Mouse (Mus musculus) stomach, embryonic 15.5 days (tissue): ENCODE data around the gene Haus8. TPM values are rescaled to one million over a fixed set of nuclear protein-coding genes. Genes with fewer than 3 reads are reported as not detected.
"Not testable (repeated sequence)": the region's sequence is repeated elsewhere in the genome, so short reads cannot be mapped to it uniquely, and the experiment has no call there.

Source experiments
- ATAC-seq: fragments of 200-750 bp; cut with Nextera tagmentation; 2 replicates; pipeline ENCODE4 v1.8.0; 2017; ENCODE audit warnings: low read depth, moderate number of reproducible peaks, moderate TSS enrichment; ENCODE audit not compliant: insufficient read depth, low FRiP score
- H3K27ac ChIP-seq: fragments of 300-500 bp; sonication (generic); 2 replicates; pipeline ENCODE4 v1.5.1; 2015; ENCODE audit warnings: mild to moderate bottlenecking, inconsistent platforms
- H3K27me3 ChIP-seq: fragments of 300-500 bp; sonication (generic); replicated peaks from 2 replicates; pipeline ENCODE4 v1.6.1; 2015; ENCODE audit warnings: inconsistent platforms
- H3K36me3 ChIP-seq: fragments of 300-500 bp; sonication (generic); 2 replicates; pipeline ENCODE4 v1.6.1; 2015; ENCODE audit warnings: inconsistent platforms
- H3K4me1 ChIP-seq: fragments of 300-500 bp; sonication (generic); 2 replicates; pipeline ENCODE4 v1.6.1; 2015; ENCODE audit warnings: inconsistent platforms
- H3K4me2 ChIP-seq: fragments of 300-500 bp; sonication (generic); 2 replicates; pipeline ENCODE4 v1.6.1; 2015; ENCODE audit warnings: mild to moderate bottlenecking, inconsistent platforms
- H3K4me3 ChIP-seq: fragments of 300-500 bp; sonication (generic); replicated peaks from 2 replicates; pipeline ENCODE4 v1.5.1; 2015; ENCODE audit warnings: inconsistent platforms
- H3K9ac ChIP-seq: fragments of 300-500 bp; sonication (generic); 2 replicates; pipeline ENCODE4 v1.6.1; 2015; ENCODE audit warnings: inconsistent platforms
- H3K9me3 ChIP-seq: fragments of 300-500 bp; sonication (generic); 2 replicates; pipeline ENCODE4 v1.6.1; 2016; ENCODE audit warnings: inconsistent platforms
- WGBS: fragments of 180-500 bp; shearing (Covaris S2); methylation state at CpG from one replicate; pipeline ENCODE4 v1.1.7; 2015; 5-methylcytosine and 5-hydroxymethylcytosine counted together
- polyA plus RNA-seq: library from polyadenylated mRNA; unstranded; fragments of >200 nt; fragmentation: Nextera tagmentation; extraction: Ambion mirVana; gene quantifications from 2 replicates; pipeline ENCODE4 v1.2.1, GENCODE M21; 2015

Gene Haus8
- polyA plus RNA-seq, 1 experiment from 2014 or later: 53.7 TPM

GRCm38 (mm10) chr8:71281731-71282130 is 9.0 kb upstream of the Haus8 start:
- not testable (repeated sequence) for H3K4me2 ChIP-seq, H3K4me1 ChIP-seq, H3K9me3 ChIP-seq, H3K27ac ChIP-seq, H3K9ac ChIP-seq, ATAC-seq, H3K27me3 ChIP-seq, H3K36me3 ChIP-seq, H3K4me3 ChIP-seq
- WGBS: 70% methylated on average over 1 of the region's 1 CpGs

GRCm38 (mm10) chr8:71279409-71279808 is 6.7 kb upstream of the Haus8 start:
- not testable (repeated sequence) for ATAC-seq, H3K27me3 ChIP-seq, H3K36me3 ChIP-seq, H3K4me3 ChIP-seq, H3K27ac ChIP-seq, H3K4me1 ChIP-seq, H3K4me2 ChIP-seq, H3K9ac ChIP-seq, H3K9me3 ChIP-seq
- WGBS: 75% methylated on average over 1 of the region's 1 CpGs

DNA sequence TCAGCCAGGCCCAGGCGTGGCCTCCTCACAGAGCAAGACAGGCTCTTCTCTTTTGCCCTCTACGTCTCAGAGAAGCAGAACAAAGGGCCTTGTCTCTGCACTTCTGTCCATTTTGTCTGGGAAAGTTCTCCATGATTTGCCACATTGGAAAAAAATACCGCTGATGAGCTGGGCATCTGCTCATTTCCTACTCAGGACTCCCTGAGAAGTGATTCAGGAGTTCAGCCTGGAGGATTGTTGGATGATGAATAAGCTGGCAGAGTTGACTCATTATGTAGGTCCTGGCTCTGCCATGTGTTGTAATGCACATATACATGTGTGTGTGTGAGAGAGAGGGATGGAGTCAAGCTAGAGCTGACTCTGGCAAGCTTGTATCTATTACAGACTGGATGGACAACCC is 3.4 kb upstream of the Haus8 start:
- no peaks in the 10 kb centered on the region for H3K9me3 ChIP-seq
- WGBS: 87% methylated on average over 3 of the region's 3 CpGs
- H3K36me3 ChIP-seq: no peaks in the 10 kb centered on the region
- H3K4me2 ChIP-seq: no peak overlapping the region
- H3K4me3 ChIP-seq: no peak overlapping the region
- H3K9ac ChIP-seq: no peak overlapping the region
- no peak for ATAC-seq
- H3K27me3 ChIP-seq: no peaks in the 10 kb centered on the region
- no peak overlapping the region for H3K27ac ChIP-seq
- H3K4me1 ChIP-seq: peaks cover 11% of the 10 kb centered on the region

- Histone ChIP-seq H3K4me2 (no peak overlapping the region), H3K27ac (no peak overlapping the region), H3K9ac (no peak overlapping the region), H3K4me1 (peaks cover 14% of the 10 kb centered on the region), H3K36me3 (no peaks in the 10 kb centered on the region), H3K4me3 (no peak overlapping the region), H3K9me3 (no peaks in the 10 kb centered on the region), H3K27me3 (no peaks in the 10 kb centered on the region)
- no peak for ATAC-seq
These were observed 1.7 kb upstream of the Haus8 start for GRCm38 (mm10) chr8:71274478-71274877.

DNA sequence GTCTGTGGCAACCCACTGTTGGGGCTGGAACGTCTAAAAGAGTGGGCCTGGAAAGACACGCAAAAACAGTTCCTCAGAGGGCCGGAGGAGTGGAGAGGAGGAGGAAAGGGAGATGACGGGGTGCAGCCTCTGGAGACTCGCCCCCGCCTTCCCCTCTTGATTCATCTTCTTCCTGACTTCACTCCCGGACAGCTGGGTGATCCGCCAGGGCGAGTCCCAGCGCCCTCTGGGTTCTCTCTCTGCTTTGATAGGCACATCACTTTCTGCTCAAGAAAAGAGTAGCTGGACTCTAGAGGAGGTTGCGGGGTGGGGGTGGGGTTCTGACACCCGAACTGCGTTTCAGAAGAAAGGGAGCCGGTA is 397 bp upstream of the Haus8 start:
- Histone ChIP-seq H3K4me1 (peaks cover 14% of the 10 kb centered on the region), H3K9me3 (no peaks in the 10 kb centered on the region), H3K4me2 (peak overlapping the region; percentile 75), H3K27me3 (no peaks in the 10 kb centered on the region), H3K27ac (peak overlapping the region; percentile 89), H3K36me3 (no peaks in the 10 kb centered on the region), H3K4me3 (peak overlapping the region; percentile 81), H3K9ac (peak overlapping the region; percentile 68)
- ATAC-seq: no peak
- WGBS: under 1% methylated on average over 14 of the region's 14 CpGs

GRCm38 (mm10) chr8:71271630-71272029 is 1.1 kb downstream of the Haus8 start:
- no peak for ATAC-seq
- peak overlapping the region; percentile 77 for H3K9ac ChIP-seq
- no peaks in the 10 kb centered on the region for H3K27me3 ChIP-seq

GRCm38 (mm10) chr8:71268286-71268685 is 4.4 kb downstream of the Haus8 start:
- ATAC-seq, H3K9ac ChIP-seq, H3K4me1 ChIP-seq, H3K27ac ChIP-seq, H3K9me3 ChIP-seq, H3K4me3 ChIP-seq, H3K4me2 ChIP-seq, H3K36me3 ChIP-seq, H3K27me3 ChIP-seq: not testable (repeated sequence)
- WGBS: 88% methylated on average over 6 of the region's 6 CpGs

More at GRCm38 (mm10) chr8:71271630-71272029, 1.1 kb downstream of the Haus8 start:
- Histone ChIP-seq H3K4me2 (peak overlapping the region; percentile 77), H3K36me3 (no peaks in the 10 kb centered on the region), H3K4me1 (peaks cover 14% of the 10 kb centered on the region), H3K27ac (peak overlapping the region; percentile 87), H3K9me3 (no peaks in the 10 kb centered on the region), H3K4me3 (peak overlapping the region; percentile 81)
- whole genome bisulfite sequencing: 14% methylated on average over 5 of the region's 5 CpGs

DNA sequence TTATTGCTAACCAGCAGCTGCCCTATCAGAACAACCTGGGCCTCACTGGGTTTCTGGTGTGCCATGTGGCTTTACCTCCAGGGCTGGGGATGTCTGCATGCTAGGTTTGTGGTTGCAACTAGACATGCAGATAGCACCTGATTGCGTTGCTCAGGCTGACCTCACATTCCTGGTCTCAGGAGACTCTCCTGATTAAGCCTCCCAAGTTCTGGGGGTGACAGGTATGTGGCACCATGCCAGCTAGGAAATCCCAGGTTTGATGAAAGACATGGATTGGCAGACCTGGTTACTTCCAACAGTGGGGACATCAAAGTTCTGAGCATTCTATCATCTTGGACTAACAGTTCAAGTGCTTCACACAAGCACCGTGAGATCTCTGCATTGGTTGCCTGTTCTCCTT is 5.0 kb downstream of the Haus8 start:
- peaks cover 4% of the 10 kb centered on the region; the same call in 1 of the 2 replicates for H3K36me3 ChIP-seq
- H3K4me1 ChIP-seq: 0 out of 2 replicates have a peak, but pooled peaks cover 3% of the 10 kb centered on the region
- 99% methylated on average over 2 of the region's 2 CpGs for WGBS
- H3K27me3 ChIP-seq: no peaks in the 10 kb centered on the region
- H3K27ac ChIP-seq: no peak overlapping the region
- no peak for ATAC-seq
- no peak overlapping the region for H3K9ac ChIP-seq
- H3K4me3 ChIP-seq: no peak overlapping the region
- H3K4me2 ChIP-seq: no peak overlapping the region
- H3K9me3 ChIP-seq: no peaks in the 10 kb centered on the region

- Histone ChIP-seq H3K27ac (no peak overlapping the region), H3K27me3 (no peaks in the 10 kb centered on the region), H3K4me1 (no peaks in the 10 kb centered on the region), H3K9me3 (no peaks in the 10 kb centered on the region), H3K9ac (no peak overlapping the region), H3K4me3 (no peak overlapping the region), H3K4me2 (no peak overlapping the region), H3K36me3 (peaks cover 13% of the 10 kb centered on the region; the same call in 1 of the 2 replicates)
- ATAC-seq: no peak
These were observed 11.5 kb downstream of the Haus8 start for GRCm38 (mm10) chr8:71261234-71261633.

- ATAC-seq: 0 out of 2 replicates have a peak, but pooled peaks have one; percentile 39
- H3K9ac ChIP-seq: no peak overlapping the region
- H3K4me2 ChIP-seq: no peak overlapping the region
- 84% methylated on average over 3 of the region's 3 CpGs for whole genome bisulfite sequencing
- no peak overlapping the region; the same call in 1 of the 2 replicates for H3K27ac ChIP-seq
- no peaks in the 10 kb centered on the region for H3K27me3 ChIP-seq
- H3K9me3 ChIP-seq: no peaks in the 10 kb centered on the region
- no peak overlapping the region for H3K4me3 ChIP-seq
- 0 out of 2 replicates have a peak, but pooled peaks cover 17% of the 10 kb centered on the region for H3K36me3 ChIP-seq
- H3K4me1 ChIP-seq: no peaks in the 10 kb centered on the region
These were observed 16.0 kb downstream of the Haus8 start for GRCm38 (mm10) chr8:71256545-71257232.

GRCm38 (mm10) chr8:71248203-71248602 is 24.5 kb downstream of the Haus8 start:
- H3K4me2 ChIP-seq: no peak overlapping the region
- 90% methylated on average over 1 of the region's 1 CpGs for WGBS
- H3K27me3 ChIP-seq: no peaks in the 10 kb centered on the region
- no peak overlapping the region for H3K9ac ChIP-seq
- no peak for ATAC-seq
- no peak overlapping the region for H3K4me3 ChIP-seq
- H3K36me3 ChIP-seq: no peaks in the 10 kb centered on the region
- no peak overlapping the region for H3K27ac ChIP-seq
- H3K9me3 ChIP-seq: no peaks in the 10 kb centered on the region
- no peaks in the 10 kb centered on the region for H3K4me1 ChIP-seq

DNA sequence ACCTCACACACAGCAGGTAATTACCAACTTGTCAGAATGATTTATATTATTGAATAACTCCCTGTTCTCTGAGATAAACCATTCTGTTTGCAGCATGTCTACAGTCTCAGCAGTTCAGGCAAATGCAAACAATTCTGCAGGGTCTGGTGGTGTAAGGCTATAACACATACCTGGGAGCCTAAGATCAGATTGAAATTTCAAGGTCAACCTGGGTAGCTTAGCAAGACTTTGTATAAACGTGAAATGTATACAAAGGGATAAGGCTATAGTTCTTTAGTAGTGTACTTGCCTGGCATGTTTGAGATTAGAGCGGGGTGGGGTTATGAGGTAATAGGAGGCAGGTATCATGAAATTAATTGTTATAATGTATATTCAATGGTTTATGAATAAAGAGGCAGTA is 30.0 kb downstream of the Haus8 start:
- Histone ChIP-seq H3K36me3 (no peaks in the 10 kb centered on the region), H3K4me3 (no peak overlapping the region), H3K9me3 (no peaks in the 10 kb centered on the region), H3K9ac (no peak overlapping the region), H3K4me1 (no peaks in the 10 kb centered on the region), H3K4me2 (no peak overlapping the region), H3K27ac (no peak overlapping the region), H3K27me3 (no peaks in the 10 kb centered on the region)
- ATAC-seq: peak; percentile 79
- WGBS: 47% methylated on average over 2 of the region's 2 CpGs

DNA sequence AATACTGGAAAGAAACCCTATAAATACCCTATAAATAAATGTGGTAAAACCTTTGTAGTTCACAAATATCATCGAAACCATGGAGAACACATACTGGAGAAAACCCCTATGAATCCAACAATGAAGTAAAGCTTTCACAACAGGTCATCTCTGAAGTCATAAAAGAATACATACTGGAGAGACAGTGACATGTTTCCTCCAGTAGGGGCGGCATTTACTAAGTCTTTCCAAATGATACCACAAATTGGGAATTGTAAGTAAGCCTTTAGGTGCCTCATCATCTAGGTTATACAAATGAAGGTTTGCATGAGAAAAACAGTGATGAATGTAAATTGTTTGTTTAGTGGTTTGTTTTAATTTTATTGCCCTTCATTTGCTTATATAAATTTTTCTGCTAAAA is 48.2 kb downstream of the Haus8 start:
- no peak overlapping the region for H3K4me3 ChIP-seq
- 51% methylated on average over 2 of the region's 2 CpGs for WGBS
- no peaks in the 10 kb centered on the region for H3K36me3 ChIP-seq
- no peaks in the 10 kb centered on the region for H3K9me3 ChIP-seq
- H3K9ac ChIP-seq: no peak overlapping the region
- no peaks in the 10 kb centered on the region for H3K4me1 ChIP-seq
- no peak for ATAC-seq
- H3K27ac ChIP-seq: no peak overlapping the region
- no peaks in the 10 kb centered on the region for H3K27me3 ChIP-seq
- no peak overlapping the region for H3K4me2 ChIP-seq
